Mouse (Mus musculus) liver, embryonic 14.5 days (tissue): ENCODE data around the gene Dlg2. TPM values are rescaled to one million over a fixed set of nuclear protein-coding genes. Genes with fewer than 3 reads are reported as not detected.

ENCODE experiments used
- ATAC-seq: fragments of 200-750 bp; cut with Nextera tagmentation; 2 replicates; pipeline ENCODE4 v1.8.0; 2017; ENCODE audit warnings: moderate number of reproducible peaks, mild to moderate bottlenecking, moderate library complexity; ENCODE audit not compliant: insufficient read depth
- DNase-seq, 3 experiments: peaks; one replicate each; pipeline ENCODE4 v3.0.0-alpha.2; 2012 to 2013; ENCODE audit warnings: low read depth in 3 of 3, low spot score in 3 of 3
- H3K27ac ChIP-seq: fragments of 300-500 bp; sonication (generic); 2 replicates; pipeline ENCODE4 v1.5.1; 2014; ENCODE audit warnings: moderate library complexity, mild to moderate bottlenecking, control low read depth, inconsistent platforms
- H3K27me3 ChIP-seq: fragments of 300-500 bp; sonication (generic); 2 replicates; pipeline ENCODE4 v1.6.1; 2014; ENCODE audit warnings: mild to moderate bottlenecking, low read length, moderate library complexity; ENCODE audit not compliant: control insufficient read depth, insufficient read depth
- H3K36me3 ChIP-seq: fragments of 300-500 bp; sonication (generic); replicated peaks from 2 replicates; pipeline ENCODE4 v1.6.1; 2014; ENCODE audit warnings: low read depth; ENCODE audit not compliant: control insufficient read depth, insufficient read depth
- H3K4me1 ChIP-seq, 2 experiments: fragments of 200-500 bp in 1 of 2; fragments of 300-500 bp in 1 of 2; sonication (generic) in 1 of 2; replicated peaks; 2 replicates each; pipeline ENCODE4 v1.6.1; 2012 to 2014; ENCODE audit warnings: antibody characterized with exemption in 1 of 2, inconsistent platforms in 1 of 2, low read length in 1 of 2; ENCODE audit not compliant: control insufficient read depth in 2 of 2, insufficient read depth in 2 of 2
- H3K4me2 ChIP-seq: fragments of 300-500 bp; sonication (generic); 2 replicates; pipeline ENCODE4 v1.6.1; 2014; ENCODE audit warnings: low read depth, mild to moderate bottlenecking, control low read depth, moderate library complexity
- H3K4me3 ChIP-seq, 2 experiments: fragments of 200-500 bp in 1 of 2; fragments of 300-500 bp in 1 of 2; sonication (generic) in 1 of 2; 2 replicates each; pipeline ENCODE4 v1.5.1; 2012 to 2014; ENCODE audit warnings: low read depth in 2 of 2, low read length in 2 of 2, mild to moderate bottlenecking in 2 of 2, control low read depth in 1 of 2, inconsistent platforms in 1 of 2, moderate library complexity in 1 of 2; ENCODE audit not compliant: insufficient read depth in 1 of 2
- H3K9ac ChIP-seq: fragments of 300-500 bp; sonication (generic); replicated peaks from 2 replicates; pipeline ENCODE4 v1.6.1; 2014; ENCODE audit warnings: mild to moderate bottlenecking, control low read depth, moderate library complexity
- H3K9me3 ChIP-seq: fragments of 300-500 bp; sonication (generic); 2 replicates; pipeline ENCODE4 v1.6.1; 2016; ENCODE audit warnings: low read length, mixed read lengths; ENCODE audit not compliant: control insufficient read depth
- CTCF ChIP-seq: IDR thresholded peaks from 2 replicates; pipeline ENCODE4 v1.5.1; 2016; ENCODE audit warnings: antibody characterized with exemption, low read depth, control low read depth
- EP300 ChIP-seq: IDR thresholded peaks from 2 replicates; pipeline ENCODE4 v1.6.1; 2016; ENCODE audit warnings: antibody characterized with exemption, low read depth
- WGBS: fragments of 180-500 bp; shearing (Covaris S2); extraction: QIAGEN DNeasy Blood & Tissue Kit; methylation state at CpG from one replicate; pipeline ENCODE4 v1.1.7; 2014; ENCODE audit not compliant: insufficient replicate concordance; 5-methylcytosine and 5-hydroxymethylcytosine counted together
- polyA plus RNA-seq, 2 experiments: library from polyadenylated mRNA; depleted of rRNA in 1 of 2; stranded (reverse) in 1 of 2; unstranded in 1 of 2; fragments of >200 nt; fragmentation: Nextera tagmentation in 1 of 2; extraction: Ambion mirVana in 1 of 2; gene quantifications; 2 replicates each; pipeline versions ENCODE4 v1.2.1 to v1.2.3; 2012 to 2014

Dlg2 gene
- polyA plus RNA-seq, 2 experiments = 0.33 to 0.44 TPM

GRCm38 (mm10) chr7:92034256-92034655 is 1557.8 kb downstream of the Dlg2 start:
- no peaks in the 10 kb centered on the region for H3K36me3 ChIP-seq
- H3K9ac ChIP-seq = no peak overlapping the region
- DNase-seq (no peak), ATAC-seq (no peak)
- WGBS = 56% methylated on average over 2 of the region's 2 CpGs
- H3K9me3 ChIP-seq = no peaks in the 10 kb centered on the region
- no peaks in the 10 kb centered on the region for H3K27me3 ChIP-seq
- no peak overlapping the region for H3K4me3 ChIP-seq
- H3K4me1 ChIP-seq = no peaks in the 10 kb centered on the region
- TF ChIP-seq CTCF (no peak), EP300 (no peak)
- no peak overlapping the region for H3K4me2 ChIP-seq
- no peak overlapping the region for H3K27ac ChIP-seq

- Histone ChIP-seq H3K27me3 (no peaks in the 10 kb centered on the region), H3K27ac (no peak overlapping the region), H3K4me2 (no peak overlapping the region), H3K4me3 (no peak overlapping the region), H3K36me3 (no peaks in the 10 kb centered on the region), H3K9ac (no peak overlapping the region), H3K9me3 (no peaks in the 10 kb centered on the region), H3K4me1 (no peaks in the 10 kb centered on the region)
- DNase-seq (no peak), ATAC-seq (no peak)
- no peak for TF ChIP-seq EP300
- TF ChIP-seq CTCF = no peak
These were observed 1563.7 kb downstream of the Dlg2 start for GRCm38 (mm10) chr7:92040187-92040586.

- ATAC-seq (no peak), DNase-seq (no peak)
- H3K36me3 ChIP-seq = no peaks in the 10 kb centered on the region
- no peak for TF ChIP-seq CTCF
- no peak for TF ChIP-seq EP300
- 15% methylated on average over 2 of the region's 2 CpGs for WGBS
- no peak overlapping the region for H3K27ac ChIP-seq
- no peak overlapping the region for H3K4me3 ChIP-seq
- no peaks in the 10 kb centered on the region for H3K9me3 ChIP-seq
- H3K27me3 ChIP-seq = no peaks in the 10 kb centered on the region
- H3K4me2 ChIP-seq = no peak overlapping the region
- H3K4me1 ChIP-seq = no peaks in the 10 kb centered on the region
- H3K9ac ChIP-seq = no peak overlapping the region
These were observed 1564.4 kb downstream of the Dlg2 start for GRCm38 (mm10) chr7:92040785-92041411.

GRCm38 (mm10) chr7:92044966-92045365 is 1568.5 kb downstream of the Dlg2 start:
- H3K9me3 ChIP-seq = no peaks in the 10 kb centered on the region
- no peak overlapping the region for H3K4me3 ChIP-seq
- H3K4me2 ChIP-seq = no peak overlapping the region
- no peaks in the 10 kb centered on the region for H3K27me3 ChIP-seq
- H3K4me1 ChIP-seq = no peaks in the 10 kb centered on the region
- no peaks in the 10 kb centered on the region for H3K36me3 ChIP-seq
- H3K9ac ChIP-seq = no peak overlapping the region
- WGBS = 61% methylated on average over 1 of the region's 1 CpGs
- no peak for ATAC-seq
- TF ChIP-seq CTCF = no peak
- no peak for TF ChIP-seq EP300
- no peak for DNase-seq
- H3K27ac ChIP-seq = no peak overlapping the region

- no peaks in the 10 kb centered on the region for H3K36me3 ChIP-seq
- no peak for DNase-seq
- WGBS = 34% methylated on average over 2 of the region's 2 CpGs
- H3K4me1 ChIP-seq = no peaks in the 10 kb centered on the region
- no peak for ATAC-seq
- no peaks in the 10 kb centered on the region for H3K27me3 ChIP-seq
- TF ChIP-seq CTCF = no peak
- TF ChIP-seq EP300 = no peak
- H3K9me3 ChIP-seq = no peaks in the 10 kb centered on the region
- H3K27ac ChIP-seq = no peak overlapping the region
- H3K4me2 ChIP-seq = no peak overlapping the region
- H3K4me3 ChIP-seq = no peak overlapping the region
- H3K9ac ChIP-seq = no peak overlapping the region
These were observed 1570.8 kb downstream of the Dlg2 start for GRCm38 (mm10) chr7:92047271-92047670.
